Mouse (Mus musculus) forelimb bud, embryonic 11.5 days (tissue): Measurements from ENCODE around the gene Barhl1.
A peak's percentile ranks its signal among the peaks of the same experiment; 100 is the strongest.

Experiments
- DNase-seq: peaks from one replicate; pipeline ENCODE4 v3.0.0-alpha.2; 2012; ENCODE audit warnings: low read depth, low spot score

Gene Barhl1

GRCm38 (mm10) chr2:28916513-28916865, at the start of gene Barhl1:
Gene Barhl1 (minus strand): TSS chr2:28916668.
- no peak for DNase-seq

DNA sequence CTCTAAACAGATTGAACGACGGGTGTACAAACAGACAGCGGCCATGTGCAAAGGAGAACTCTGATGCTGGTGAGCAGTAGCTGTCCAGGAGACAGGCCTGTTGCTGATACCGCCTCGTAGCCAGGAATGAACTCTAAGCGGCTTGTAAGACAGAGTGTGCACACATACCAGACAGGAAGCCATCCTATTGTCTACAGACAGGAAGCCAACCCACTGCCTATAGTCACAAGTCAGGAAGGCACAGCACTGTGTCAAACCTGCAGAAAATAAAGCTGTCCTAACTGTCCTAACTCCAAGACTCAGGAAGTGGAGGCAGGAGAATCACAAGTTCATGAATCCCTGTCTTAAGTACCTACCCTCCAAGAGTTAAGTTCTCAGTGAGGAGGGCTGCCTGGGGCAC, 47.1 kb upstream of the Barhl1 start:
- no peak for DNase-seq

GRCm38 (mm10) chr2:28961636-28962035, 45.2 kb upstream of the Barhl1 start:
- no peak for DNase-seq

DNA sequence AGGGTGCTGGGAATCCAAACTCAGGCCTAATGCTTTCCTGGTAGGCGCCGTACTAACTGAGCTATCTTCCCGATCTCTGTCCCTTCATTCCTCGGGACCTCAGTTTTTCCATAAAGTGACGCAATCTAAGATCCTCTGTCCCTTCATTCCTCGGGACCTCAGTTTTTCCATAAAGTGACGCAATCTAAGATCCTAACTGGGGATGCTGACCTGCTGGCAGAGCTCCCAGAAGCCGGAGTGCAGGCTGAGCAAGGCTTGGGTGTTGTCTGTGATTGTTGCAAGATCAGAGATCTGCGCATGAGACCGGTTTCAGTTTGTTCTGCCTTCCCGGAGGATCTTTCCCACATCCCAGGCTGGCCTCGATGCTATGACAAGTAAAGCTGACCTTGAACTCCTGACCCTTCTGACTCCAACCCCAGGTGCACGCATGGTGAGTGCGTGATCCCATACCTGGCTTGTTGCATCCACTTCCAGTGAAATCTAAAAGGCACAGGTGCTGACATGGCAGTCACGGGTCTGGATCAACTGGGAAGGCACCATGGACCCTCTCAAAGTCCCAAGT, 44.6 kb upstream of the Barhl1 start:
- DNase-seq = no peak

DNA sequence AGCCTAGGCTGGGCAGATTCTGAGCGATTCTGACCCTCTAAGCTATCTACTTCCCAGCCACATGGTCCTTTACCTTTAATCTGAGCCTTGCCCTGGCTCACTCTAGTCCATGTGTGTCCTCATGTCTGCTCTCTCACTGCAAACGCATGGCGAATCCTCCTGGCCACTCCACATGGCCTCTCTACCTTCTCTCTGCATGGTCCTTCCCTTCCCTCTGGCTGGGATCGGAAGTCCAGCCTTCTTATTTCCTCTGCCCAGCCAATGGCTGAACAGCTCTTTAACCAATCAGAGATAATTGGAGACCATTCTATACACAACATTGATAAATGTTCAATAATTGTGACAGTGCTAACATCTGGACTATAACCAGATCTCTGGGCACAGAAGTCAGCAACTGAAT, 40.4 kb upstream of the Barhl1 start:
- DNase-seq = no peak

GRCm38 (mm10) chr2:28954595-28954994, 38.1 kb upstream of the Barhl1 start:
- no peak for DNase-seq

- peak; percentile 62 for DNase-seq
Observed at GRCm38 (mm10) chr2:28952981-28953380, 36.5 kb upstream of the Barhl1 start.

DNA sequence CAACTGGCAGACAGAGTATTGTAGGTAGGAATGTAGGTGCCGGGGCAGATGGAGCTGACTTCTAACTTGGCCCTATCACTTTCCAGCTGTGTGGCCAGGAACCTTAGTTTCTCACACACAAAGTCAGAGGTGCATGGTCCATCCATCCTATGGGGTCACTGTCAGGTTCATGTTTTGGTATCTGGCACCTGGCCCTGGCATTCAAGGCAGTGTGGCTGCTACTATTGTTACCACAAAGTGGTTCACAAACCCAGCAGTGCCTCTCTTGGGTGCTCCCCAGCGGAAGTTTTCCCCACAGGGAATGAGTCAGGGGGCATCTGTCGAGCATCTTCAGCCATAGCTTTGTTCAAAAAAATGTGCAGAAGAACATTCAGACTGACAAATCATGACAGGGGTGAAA, 29.8 kb upstream of the Barhl1 start:
- no peak for DNase-seq

DNA sequence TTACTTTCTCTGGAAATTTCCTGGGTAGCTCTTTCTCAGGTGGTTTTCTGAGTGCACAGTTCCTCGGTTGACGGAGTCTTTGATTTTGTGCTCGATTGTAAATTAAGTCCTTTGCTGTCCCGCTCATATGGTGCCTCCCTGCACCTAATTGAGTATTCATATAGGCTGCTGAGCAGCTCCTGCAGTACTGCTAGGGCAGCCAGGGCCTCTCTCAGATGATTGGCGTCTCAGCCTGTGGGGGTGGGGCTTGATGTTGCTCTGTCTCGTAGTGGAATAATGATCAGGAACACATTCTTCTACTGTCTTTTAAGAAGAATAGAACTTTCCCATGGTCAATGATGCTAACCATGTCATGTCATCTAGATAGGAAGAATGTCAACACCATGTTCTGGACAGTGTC, 28.9 kb upstream of the Barhl1 start:
- DNase-seq = no peak

DNA sequence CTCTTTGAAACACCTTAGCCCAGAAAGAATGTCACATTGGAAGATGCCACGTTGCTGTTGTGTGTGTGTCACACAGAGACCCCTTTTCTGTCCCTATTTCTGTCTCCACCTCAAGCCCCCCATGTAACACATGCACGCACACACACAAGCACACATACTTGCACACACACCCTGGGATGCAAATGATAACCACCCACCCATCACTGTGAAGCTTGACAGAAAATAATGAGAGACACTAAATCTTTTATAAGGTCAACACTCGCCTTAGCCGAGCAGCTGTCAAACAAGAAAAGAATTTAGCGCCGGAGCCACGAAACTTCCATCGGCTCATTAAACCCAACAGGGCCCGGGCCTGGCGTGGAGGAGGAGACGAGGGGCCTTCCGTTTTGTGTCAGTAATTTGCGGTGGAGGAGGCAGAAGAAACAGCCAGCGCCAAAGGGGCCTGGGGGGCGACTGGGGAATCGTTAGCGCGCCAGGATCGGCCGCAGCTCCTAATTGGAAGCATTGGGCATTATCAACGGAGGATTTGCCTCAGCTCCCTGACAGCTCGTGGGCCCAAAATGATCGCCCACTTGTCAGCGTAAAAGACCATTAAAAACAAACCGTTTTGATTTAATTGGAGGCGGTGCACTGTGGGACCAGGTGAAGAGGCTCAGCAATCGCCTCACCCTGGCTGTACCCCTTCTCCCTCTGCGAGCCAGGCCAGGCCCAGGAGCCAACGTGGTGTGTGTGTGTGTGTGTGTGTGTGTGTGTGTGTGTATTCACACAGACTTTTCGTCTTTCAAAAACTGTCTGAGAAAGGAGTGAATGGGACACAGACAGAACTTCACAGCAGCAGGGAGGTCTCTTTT, 27.4 kb upstream of the Barhl1 start:
- peak; percentile 35 for DNase-seq

GRCm38 (mm10) chr2:28938997-28939396, 22.5 kb upstream of the Barhl1 start:
- no peak for DNase-seq

DNA sequence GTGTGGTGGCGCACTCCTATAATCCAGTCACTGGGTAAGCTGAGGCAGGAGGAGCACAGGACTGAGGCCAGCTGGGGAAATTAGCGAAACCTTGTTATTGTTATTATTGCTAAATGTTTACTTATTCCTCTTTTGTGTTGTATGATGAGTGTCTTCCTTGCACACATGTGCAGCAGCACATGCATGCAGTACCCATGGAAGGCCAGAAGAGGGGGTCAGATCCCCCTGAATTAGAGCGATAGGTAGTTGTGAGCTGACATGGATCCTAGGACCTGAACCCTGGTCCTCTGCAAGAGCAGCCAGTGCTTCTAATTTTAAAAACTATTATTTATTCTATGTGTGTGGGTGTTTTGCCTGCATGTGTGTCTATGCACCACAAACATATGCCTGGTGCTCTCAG, 14.1 kb upstream of the Barhl1 start:
- no peak for DNase-seq

GRCm38 (mm10) chr2:28923912-28924311, 7.4 kb upstream of the Barhl1 start:
- DNase-seq = peak; percentile 73

DNA sequence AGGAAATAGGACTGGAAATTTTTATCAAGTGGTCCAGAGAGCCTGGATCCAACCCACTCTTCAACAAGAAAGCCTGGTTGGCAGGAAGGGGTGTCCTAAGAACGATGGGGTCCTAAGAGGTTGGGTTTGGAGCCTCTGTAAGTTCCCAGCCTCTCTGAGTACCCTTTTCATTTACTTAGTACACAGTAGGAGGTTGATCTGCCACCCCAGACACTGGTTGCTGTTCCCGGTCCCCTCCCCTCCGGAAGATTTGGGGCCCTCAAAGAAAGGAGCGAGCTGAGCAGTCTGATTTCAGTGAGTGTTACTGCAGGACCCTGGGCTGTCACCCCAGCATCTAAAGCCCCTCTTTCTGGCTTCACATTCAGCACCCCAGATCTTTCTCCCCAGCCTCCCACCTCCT, 2.5 kb upstream of the Barhl1 start:
- DNase-seq = no peak

DNA sequence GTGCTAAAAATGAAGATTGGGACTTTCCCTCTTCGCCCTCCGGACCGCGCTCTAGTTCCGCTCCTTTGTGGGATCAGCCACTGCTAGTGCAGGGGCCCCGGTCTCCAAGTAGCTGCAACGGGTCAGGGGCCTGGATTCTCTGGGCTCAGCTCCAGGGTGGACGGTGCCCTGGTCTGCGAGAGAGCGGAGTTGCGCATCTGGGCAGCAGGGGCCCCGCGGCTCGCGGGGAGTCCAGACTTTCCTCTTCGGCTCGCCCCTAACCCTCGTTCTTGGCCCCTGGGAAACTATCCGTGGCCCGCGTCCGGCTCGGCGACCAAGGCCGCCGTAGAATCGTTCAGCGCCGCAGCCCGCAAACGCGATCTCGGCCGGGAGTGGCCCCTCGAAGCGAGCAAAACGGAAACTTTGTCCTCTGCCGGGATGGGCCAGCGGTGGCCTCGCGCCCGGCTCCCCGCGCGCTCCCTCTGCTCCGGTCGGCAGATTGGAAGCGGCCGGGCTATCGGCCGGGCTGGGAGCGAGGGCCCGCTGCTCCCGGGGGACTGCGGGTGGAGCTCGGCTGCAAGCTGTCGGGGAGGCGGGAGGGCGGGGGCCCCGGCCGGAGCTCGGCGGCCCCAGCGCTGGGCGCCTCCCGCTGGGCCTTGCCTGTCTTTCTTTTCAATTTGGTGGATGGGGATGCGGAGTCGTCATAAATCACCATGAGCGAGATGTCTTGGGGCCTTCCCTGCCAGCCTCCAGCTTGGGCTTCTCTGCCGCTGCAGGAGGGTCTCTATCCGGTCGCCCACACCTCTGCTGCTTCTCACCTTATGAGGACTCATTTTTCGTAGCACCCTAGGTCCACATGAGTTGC, 1.3 kb upstream of the Barhl1 start:
- peak; percentile 7 for DNase-seq

DNA sequence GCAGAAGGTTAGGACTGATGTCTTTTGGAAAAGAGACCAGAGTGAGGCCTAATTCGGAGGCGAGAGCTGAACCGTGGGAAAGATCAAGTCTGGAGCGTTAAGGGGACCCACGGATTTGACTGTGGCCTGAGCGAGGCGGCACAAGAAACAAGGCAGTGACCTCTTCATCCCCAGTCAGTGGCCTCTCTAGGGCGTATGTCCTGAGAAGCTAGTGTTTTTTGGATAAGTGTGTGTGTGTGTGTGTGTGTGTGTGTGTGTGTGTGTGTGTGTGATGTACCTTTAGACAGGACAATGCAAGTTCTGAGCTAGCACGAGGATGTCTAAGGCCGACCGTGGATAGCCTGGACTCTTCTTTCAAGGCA, 669 bp upstream of the Barhl1 start:
- DNase-seq = no peak

GRCm38 (mm10) chr2:28915768-28916512, 528 bp downstream of the Barhl1 start:
- DNase-seq = peak; percentile 81

DNA sequence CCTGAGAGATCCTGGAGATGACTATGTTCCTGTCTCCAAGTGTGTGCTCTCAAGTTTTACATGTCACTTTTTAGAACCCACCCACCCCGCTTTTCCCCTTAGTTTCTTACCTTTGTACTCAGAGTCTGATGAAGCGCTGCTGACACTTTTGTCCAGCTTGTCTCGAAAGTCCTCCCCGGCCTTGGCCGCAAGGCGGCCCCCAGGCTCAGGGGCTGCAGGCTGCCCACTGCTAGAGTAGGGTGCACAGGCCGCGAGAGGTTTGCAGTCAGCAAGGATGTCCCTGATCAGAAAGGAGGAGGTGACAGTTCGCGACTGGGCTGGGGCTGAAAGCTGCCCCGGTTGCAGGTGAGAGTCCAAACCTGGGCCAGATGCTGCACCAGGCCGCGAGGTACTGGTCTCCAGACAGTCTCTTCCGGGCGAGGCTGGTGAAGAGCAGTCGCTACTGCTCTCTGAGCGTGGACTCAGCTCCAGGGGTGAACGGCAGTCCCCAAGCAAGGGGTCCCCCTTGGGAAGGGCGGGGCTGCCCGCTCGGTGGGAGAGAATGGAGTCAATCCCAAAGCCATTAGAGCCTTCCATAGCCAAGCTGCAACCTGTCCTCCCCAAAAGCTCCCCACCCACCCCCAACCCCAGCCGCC, 1.2 kb downstream of the Barhl1 start:
- no peak for DNase-seq

- DNase-seq = no peak
Observed at GRCm38 (mm10) chr2:28914121-28914520, 2.3 kb downstream of the Barhl1 start.

- DNase-seq = no peak
Observed at GRCm38 (mm10) chr2:28912961-28913360, 3.5 kb downstream of the Barhl1 start.

- peak; percentile 14 for DNase-seq
Observed at GRCm38 (mm10) chr2:28912039-28912700, 4.3 kb downstream of the Barhl1 start.
